33 mouse cellular contexts compared by ENCODE assay signal in genomic region chr2:76162822-76163221, GRCm38 (mm10).
"Had no signal": no experiment of that assay in that cellular context is flagged by ENCODE, and none has a peak within 500 bp of the region (broad histone marks: within the 10 kb centered on the region; RNA-seq: fewer than 3 reads in every experiment).

No protein-coding gene starts in this region.

- H3K36me3 ChIP-seq: heart, embryonic 12.5 days; heart, embryonic 13.5 days; heart, embryonic 15.5 days; hindbrain, embryonic 10.5 days; hindbrain, embryonic 12.5 days; hindbrain, embryonic 13.5 days; hindbrain, embryonic 15.5 days; intestine, embryonic 15.5 days; kidney, embryonic 15.5 days had no signal

- H3K27ac ChIP-seq: heart, embryonic 13.5 days; heart, embryonic 15.5 days; hindbrain, embryonic 10.5 days; hindbrain, embryonic 12.5 days; hindbrain, embryonic 13.5 days; hindbrain, embryonic 14.5 days; hindbrain, embryonic 15.5 days; hindbrain, postnatal 0 days; intestine, embryonic 15.5 days; kidney, embryonic 15.5 days; kidney, postnatal 0 days; layer of hippocampus, adult 2 months; left cerebral cortex, adult 2 months had no signal

- DNase-seq: heart, postnatal 10 days; heart, postnatal 14 days; heart, postnatal 36 days; heart, postnatal 4 days; kidney, adult 11 months; kidney, adult 18-20 months; kidney, adult 2 months; kidney, adult 8-10 months; kidney, adult 9 months; kidney, postnatal 10 days; kidney, postnatal 14 days; kidney, postnatal 25 days; kidney, postnatal 36 days; kidney, postnatal 4 days; layer of hippocampus, adult 9-11 months; layer of hippocampus, postnatal 36 days had no signal

- H3K4me3 ChIP-seq: heart, embryonic 12.5 days; heart, embryonic 13.5 days; heart, embryonic 15.5 days; hindbrain, embryonic 10.5 days; hindbrain, embryonic 12.5 days; hindbrain, embryonic 13.5 days; hindbrain, embryonic 15.5 days; intestine, embryonic 15.5 days; kidney, embryonic 15.5 days; layer of hippocampus, adult 2 months; left cerebral cortex, adult 2 months had no signal

- H3K9me3 ChIP-seq: heart, embryonic 12.5 days; heart, embryonic 13.5 days; heart, embryonic 15.5 days; hindbrain, embryonic 10.5 days; hindbrain, embryonic 12.5 days; hindbrain, embryonic 13.5 days; intestine, embryonic 15.5 days; kidney, embryonic 15.5 days had no signal

- H3K27me3 ChIP-seq: heart, embryonic 12.5 days; heart, embryonic 13.5 days; heart, embryonic 15.5 days; hindbrain, embryonic 12.5 days; hindbrain, embryonic 13.5 days; hindbrain, embryonic 15.5 days; intestine, embryonic 15.5 days; kidney, embryonic 15.5 days had no signal

- H3K4me1 ChIP-seq: heart, embryonic 13.5 days; heart, embryonic 15.5 days; hindbrain, embryonic 10.5 days; hindbrain, embryonic 12.5 days; hindbrain, embryonic 13.5 days; hindbrain, embryonic 15.5 days; intestine, embryonic 15.5 days; kidney, embryonic 15.5 days had no signal

- ATAC-seq: hindbrain, embryonic 16.5 days; hindbrain, postnatal 0 days; intestine, embryonic 15.5 days; intestine, embryonic 16.5 days; intestine, postnatal 0 days had no signal
